Mouse (Mus musculus) MEL (cell line): ENCODE measurements around the gene Bptf. TPM values are rescaled to one million over a fixed set of nuclear protein-coding genes. Genes with fewer than 3 reads are reported as not detected.

ENCODE experiments used
- DNase-seq: peaks from one replicate; pipeline ENCODE4 v3.0.0; 2011; ENCODE audit warnings: low read depth, low spot score
- H3K27ac ChIP-seq: 2 replicates; pipeline ENCODE4 v1.5.1; 2012; ENCODE audit warnings: low read depth, mild to moderate bottlenecking, control low read depth, low read length, moderate library complexity; ENCODE audit not compliant: control insufficient read depth
- H3K27me3 ChIP-seq, 2 experiments: fragments of 150-350 bp in 1 of 2; sonication (generic) in 1 of 2; 2 replicates each; pipeline ENCODE4 v1.6.1; 2012; ENCODE audit warnings: low read length in 2 of 2, mild to moderate bottlenecking in 2 of 2, improper control_type of control experiment in 1 of 2, moderate library complexity in 1 of 2; ENCODE audit not compliant: insufficient read depth in 2 of 2, control insufficient read depth in 1 of 2
- H3K36me3 ChIP-seq, 2 experiments: 2 replicates each; pipeline ENCODE4 v1.6.1; 2012 to 2014; ENCODE audit warnings: low read length in 2 of 2, improper control_type of control experiment in 1 of 2, inconsistent platforms in 1 of 2, mild to moderate bottlenecking in 1 of 2; ENCODE audit not compliant: insufficient read depth in 2 of 2, control insufficient read depth in 1 of 2
- H3K4me1 ChIP-seq, 2 experiments: fragments of 150-350 bp in 1 of 2; sonication (generic) in 1 of 2; 2 replicates each; pipeline ENCODE4 v1.6.1; 2012; ENCODE audit warnings: low read length in 2 of 2, improper control_type of control experiment in 1 of 2, mild to moderate bottlenecking in 1 of 2; ENCODE audit not compliant: insufficient read depth in 2 of 2, control insufficient read depth in 1 of 2
- H3K4me3 ChIP-seq, 2 experiments: fragments of 150-350 bp in 1 of 2; sonication (generic) in 1 of 2; 2 replicates each; pipeline ENCODE4 v1.5.1; 2012; ENCODE audit warnings: low read depth in 2 of 2, low read length in 2 of 2, mild to moderate bottlenecking in 2 of 2, moderate library complexity in 2 of 2, control low read depth in 1 of 2, improper control_type of control experiment in 1 of 2; ENCODE audit not compliant: control insufficient read depth in 1 of 2, insufficient read depth in 1 of 2
- H3K79me2 ChIP-seq: 2 replicates; pipeline ENCODE4 v1.6.1; 2012; ENCODE audit warnings: mild to moderate bottlenecking, low read length, moderate library complexity; ENCODE audit not compliant: control insufficient read depth, poor library complexity, insufficient read depth
- H3K9ac ChIP-seq: 2 replicates; pipeline ENCODE4 v1.6.1; 2012; ENCODE audit warnings: low read depth, mild to moderate bottlenecking, control low read depth, low read length, moderate library complexity; ENCODE audit not compliant: control insufficient read depth, poor library complexity, severe bottlenecking
- H3K9me3 ChIP-seq: fragments of 150-350 bp; sonication (generic); replicated peaks from 2 replicates; pipeline ENCODE4 v1.6.1; 2012; ENCODE audit warnings: mild to moderate bottlenecking, low read length, improper control_type of control experiment, moderate library complexity; ENCODE audit not compliant: insufficient read depth
- BHLHE40 ChIP-seq: IDR thresholded peaks from 2 replicates; pipeline ENCODE4 v1.6.1; 2012; ENCODE audit warnings: low read depth, mild to moderate bottlenecking, inconsistent platforms, low read length, improper control_type of control experiment, borderline replicate concordance
- E2F4 ChIP-seq: IDR thresholded peaks from 2 replicates; pipeline ENCODE4 v1.6.1; 2011; ENCODE audit warnings: low read depth, low read length, improper control_type of control experiment, borderline replicate concordance
- GABPA ChIP-seq: IDR thresholded peaks from 2 replicates; pipeline ENCODE4 v1.6.1; 2012; ENCODE audit warnings: low read depth, mild to moderate bottlenecking, inconsistent platforms, low read length, improper control_type of control experiment, moderate library complexity
- GATA1 ChIP-seq: IDR thresholded peaks from 2 replicates; pipeline ENCODE4 v1.6.1; 2011; ENCODE audit warnings: low read depth, low read length, improper control_type of control experiment
- HCFC1 ChIP-seq: IDR thresholded peaks from 2 replicates; pipeline ENCODE4 v1.6.1; 2012; ENCODE audit warnings: low read depth, mild to moderate bottlenecking, inconsistent platforms, low read length, improper control_type of control experiment, moderate library complexity
- JUND ChIP-seq: IDR thresholded peaks from 2 replicates; pipeline ENCODE4 v1.6.1; 2011; ENCODE audit warnings: low read depth, mild to moderate bottlenecking, improper control_type of control experiment, low read length
- KAT2A ChIP-seq: conservative IDR thresholded peaks from 2 replicates; pipeline ENCODE4 v1.6.1; 2012; ENCODE audit warnings: low read depth, low read length, improper control_type of control experiment, inconsistent platforms
- MAFK ChIP-seq: IDR thresholded peaks from 2 replicates; pipeline ENCODE4 v1.6.1; 2011; ENCODE audit warnings: low read depth, mild to moderate bottlenecking, low read length, improper control_type of control experiment, borderline replicate concordance
- MAX ChIP-seq: IDR thresholded peaks from 2 replicates; pipeline ENCODE4 v1.6.1; 2011; ENCODE audit warnings: low read length, improper control_type of control experiment
- MAZ ChIP-seq: IDR thresholded peaks from 2 replicates; pipeline ENCODE4 v1.6.1; 2012; ENCODE audit warnings: low read depth, mild to moderate bottlenecking, inconsistent platforms, low read length, improper control_type of control experiment
- MEF2A ChIP-seq: IDR thresholded peaks from 2 replicates; pipeline ENCODE4 v1.6.1; 2014; ENCODE audit warnings: low read depth, mild to moderate bottlenecking, inconsistent platforms, low read length, improper control_type of control experiment; ENCODE audit not compliant: poor library complexity, insufficient replicate concordance, severe bottlenecking; ENCODE audit errors: extremely low read depth
- MYB ChIP-seq: IDR thresholded peaks from 2 replicates; pipeline ENCODE4 v1.6.1; 2011; ENCODE audit warnings: mild to moderate bottlenecking, low read depth, low read length, improper control_type of control experiment
- MYC ChIP-seq: IDR thresholded peaks from 2 replicates; pipeline ENCODE4 v1.6.1; 2011; ENCODE audit warnings: low read depth, mild to moderate bottlenecking, low read length, improper control_type of control experiment, moderate library complexity
- POLR2A ChIP-seq, 2 experiments: IDR thresholded peaks; 2 replicates each; pipeline ENCODE4 v1.6.1; 2011 to 2012; ENCODE audit warnings: low read length in 2 of 2, mild to moderate bottlenecking in 2 of 2, control low read depth in 1 of 2, improper control_type of control experiment in 1 of 2, low read depth in 1 of 2, moderate library complexity in 1 of 2; ENCODE audit not compliant: control insufficient read depth in 1 of 2, insufficient read depth in 1 of 2, poor library complexity in 1 of 2
- POLR2AphosphoS2 ChIP-seq: IDR thresholded peaks from 2 replicates; pipeline ENCODE4 v1.6.1; 2011; ENCODE audit warnings: low read length, improper control_type of control experiment
- POLR2AphosphoS5 ChIP-seq: IDR thresholded peaks from 2 replicates; pipeline ENCODE4 v1.6.1; 2012; ENCODE audit warnings: low read depth, borderline replicate concordance, mild to moderate bottlenecking, inconsistent platforms, low read length, moderate library complexity, mixed read lengths
- SIN3A ChIP-seq: IDR thresholded peaks from 2 replicates; pipeline ENCODE4 v1.6.1; 2012; ENCODE audit warnings: low read length, improper control_type of control experiment, inconsistent platforms
- SMC3 ChIP-seq: IDR thresholded peaks from 2 replicates; pipeline ENCODE4 v1.6.1; 2011; ENCODE audit warnings: low read depth, low read length, improper control_type of control experiment
- TAL1 ChIP-seq: IDR thresholded peaks from 2 replicates; pipeline ENCODE4 v1.6.1; 2012; ENCODE audit warnings: mild to moderate bottlenecking, inconsistent platforms, low read length, moderate library complexity, mixed read lengths
- TBP ChIP-seq: IDR thresholded peaks from 2 replicates; pipeline ENCODE4 v1.8.0; 2011; ENCODE audit warnings: low read depth, low read length, improper control_type of control experiment
- TCF12 ChIP-seq: IDR thresholded peaks from 2 replicates; pipeline ENCODE4 v1.6.1; 2014; ENCODE audit warnings: low read depth, mild to moderate bottlenecking, inconsistent platforms, low read length, improper control_type of control experiment, moderate library complexity
- USF1 ChIP-seq: IDR thresholded peaks from 2 replicates; pipeline ENCODE4 v1.6.1; 2014; ENCODE audit warnings: low read depth, mild to moderate bottlenecking, inconsistent platforms, low read length, improper control_type of control experiment, moderate library complexity
- USF2 ChIP-seq, 2 experiments: IDR thresholded peaks; 2 replicates each; pipeline ENCODE4 v1.6.1; 2011 to 2012; ENCODE audit warnings: improper control_type of control experiment in 2 of 2, low read length in 2 of 2, borderline replicate concordance in 1 of 2, inconsistent platforms in 1 of 2, low read depth in 1 of 2, mild to moderate bottlenecking in 1 of 2; ENCODE audit not compliant: insufficient read depth in 1 of 2
- ZC3H11A ChIP-seq: IDR thresholded peaks from 2 replicates; pipeline ENCODE4 v1.6.1; 2012; ENCODE audit warnings: low read depth, mild to moderate bottlenecking, inconsistent platforms, low read length, improper control_type of control experiment
- ZKSCAN1 ChIP-seq: IDR thresholded peaks from 2 replicates; pipeline ENCODE4 v1.6.1; 2012; ENCODE audit warnings: low read depth, mild to moderate bottlenecking, inconsistent platforms, low read length, improper control_type of control experiment, moderate library complexity
- ZMIZ1 ChIP-seq: IDR thresholded peaks from 2 replicates; pipeline ENCODE4 v1.6.1; 2012; ENCODE audit warnings: low read depth, mild to moderate bottlenecking, inconsistent platforms, low read length, improper control_type of control experiment, moderate library complexity
- polyA plus RNA-seq, 2 experiments: library from polyadenylated mRNA; stranded (reverse) in 1 of 2; unstranded in 1 of 2; fragments of >175 nt in 1 of 2; fragments of >200 nt in 1 of 2; gene quantifications; 2 replicates each; pipeline versions ENCODE4 v1.2.1 to v1.2.4; 2012; ENCODE audit warnings: low replicate concordance in 2 of 2, low read depth in 1 of 2; ENCODE audit not compliant: insufficient read length in 2 of 2, insufficient read depth in 1 of 2, missing spikeins in 1 of 2
- total RNA-seq: library from RNA; depleted of rRNA; stranded (reverse); fragments of 300-350 nt; gene quantifications from 2 replicates; pipeline ENCODE4 v1.2.3, GENCODE M21; 2012

Bptf gene
- total and polyA plus RNA-seq, 3 experiments, result 27.5 to 55.4 (median 52.7) TPM

DNA sequence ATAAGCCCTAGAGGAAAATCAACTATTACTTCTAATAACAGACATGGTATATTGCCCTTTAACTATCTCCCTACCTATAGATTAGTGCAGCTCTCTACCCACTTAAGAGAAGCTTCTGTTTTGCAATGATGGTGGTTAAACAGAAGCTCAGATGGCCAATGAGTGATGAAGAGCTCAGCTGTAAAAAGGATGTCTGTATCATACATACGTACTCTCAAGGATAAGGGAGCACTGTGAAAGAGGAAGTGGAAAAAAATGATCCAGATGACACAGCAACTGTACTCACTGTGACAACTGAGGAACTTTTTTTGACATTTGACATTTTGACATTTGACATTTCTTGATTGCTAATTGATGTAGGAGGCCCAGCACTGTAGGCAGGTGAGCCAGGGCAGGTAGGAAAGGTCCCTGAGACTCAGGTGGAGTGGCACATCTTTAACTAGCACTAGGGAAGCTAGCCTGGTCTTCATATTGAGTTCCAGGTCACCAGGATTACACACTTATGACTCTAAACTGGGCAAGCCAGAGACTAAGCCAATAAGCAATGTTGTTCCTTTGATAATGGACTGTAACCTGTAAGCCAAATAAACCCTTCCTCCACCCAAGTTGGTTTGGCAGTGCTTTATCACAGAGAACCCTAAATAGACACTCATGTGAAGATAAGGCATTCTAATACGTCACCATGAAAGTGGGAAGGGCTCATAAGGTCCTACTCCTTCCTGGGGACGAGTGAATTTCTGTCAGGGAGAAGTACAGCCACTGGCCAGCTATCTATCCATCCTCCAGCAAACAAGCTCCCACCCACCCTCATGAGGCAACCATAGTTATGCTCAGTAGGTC lies 137.5 kb downstream of the Bptf start (continued):
- peak; percentile 46; the same call in 1 of the 2 replicates for TF ChIP-seq TBP
- TF ChIP-seq ZC3H11A, result no peak
- peak; percentile 99 for TF ChIP-seq MEF2A
- TF ChIP-seq TCF12, result peak; percentile 59; the same call in 1 of the 2 replicates
- TF ChIP-seq MYC, result 0 out of 2 replicates have a peak, but pooled peaks have one; percentile 25
- TF ChIP-seq E2F4, result no peak
- peak; percentile 24; the same call in 1 of the 2 replicates for TF ChIP-seq BHLHE40
- TF ChIP-seq KAT2A, result no peak
- no peak for TF ChIP-seq TAL1
- TF ChIP-seq MAX, result no peak; the same call in 1 of the 2 replicates
- TF ChIP-seq GATA1, result peak; percentile 92
- TF ChIP-seq USF1, result no peak
- TF ChIP-seq JUND, result no peak
- TF ChIP-seq GABPA, result 0 out of 2 replicates have a peak, but pooled peaks have one; percentile 50
- no peak for TF ChIP-seq ZKSCAN1
- no peak; a peak in 1 of 4 replicates for TF ChIP-seq POLR2A (IDR thresholded peaks at IDR 0.05; ENCODE audit: control insufficient read depth in 1 of 2, insufficient read depth in 1 of 2, low read depth in 1 of 2, low read length in 2 of 2, poor library complexity in 1 of 2)

GRCm38 (mm10) chr11:106987384-106987783 lies 144.5 kb downstream of the Bptf start:
- TF ChIP-seq TBP (no peak), TAL1 (no peak), HCFC1 (0 out of 2 replicates have a peak, but pooled peaks have one; percentile 10), POLR2A (IDR thresholded peaks at IDR 0.05; ENCODE audit: control insufficient read depth in 1 of 2, insufficient read depth in 1 of 2, low read depth in 1 of 2, low read length in 2 of 2, poor library complexity in 1 of 2) (0 out of 4 replicates have a peak, but pooled peaks of 1 of the 2 experiments have one; percentile 12), USF2 (IDR thresholded peaks at IDR 0.05; ENCODE audit: borderline replicate concordance in 1 of 2, insufficient read depth in 1 of 2, low read depth in 1 of 2, low read length in 2 of 2) (no peak), GATA1 (peak; percentile 13; the same call in 1 of the 2 replicates), MAFK (no peak), POLR2AphosphoS5 (no peak; the same call in 1 of the 2 replicates), POLR2AphosphoS2 (peak; percentile 82), ZKSCAN1 (no peak), SIN3A (no peak), MYB (no peak), SMC3 (no peak), MAZ (no peak), ZMIZ1 (peak; percentile 0; the same call in 1 of the 2 replicates)
- Histone ChIP-seq H3K36me3 (peaks cover 10 to 27% of the 10 kb centered on the region in 2 experiments), H3K9ac (no peak overlapping the region), H3K79me2 (0 out of 2 replicates have a peak, but pooled peaks cover 3% of the 10 kb centered on the region), H3K27me3 (no peaks in the 10 kb centered on the region), H3K9me3 (no peaks in the 10 kb centered on the region), H3K4me3 (no peak overlapping the region), H3K27ac (no peak overlapping the region), H3K4me1 (no peaks in the 10 kb centered on the region)
- peak; percentile 54 for DNase-seq
